Mouse (Mus musculus): Measurements from ENCODE around the gene Gsto2. TPM values are rescaled to one million over a fixed set of nuclear protein-coding genes. Genes with fewer than 3 reads are reported as not detected.
A peak's percentile ranks its signal among the peaks of the same experiment; 100 is the strongest.

Gene Gsto2
- polyA plus RNA-seq, 1 experiment, result 0.84 TPM

GRCm38 (mm10) chr19:47913344-47913743 is 48.0 kb downstream of the Gsto2 start:
- TF ChIP-seq POLR2A (IDR thresholded peaks at IDR 0.05; ENCODE audit: control insufficient read depth, extremely low read depth, insufficient read depth, low read length, poor library complexity), result no peak
- no peak for TF ChIP-seq CTCF (IDR thresholded peaks at IDR 0.05; ENCODE audit: borderline replicate concordance, control insufficient read depth, extremely low read depth, insufficient read depth, low read length, poor library complexity)
- Histone ChIP-seq H3K27me3 (ENCODE audit: control insufficient read depth, insufficient read depth, low read length) (no peaks in the 10 kb centered on the region), H3K4me1 (replicated peaks; ENCODE audit: control insufficient read depth, insufficient read depth, low read length) (peaks cover 62% of the 10 kb centered on the region), H3K4me3 (ENCODE audit: control insufficient read depth, insufficient read depth, low read length) (no peak overlapping the region), H3K36me3 (ENCODE audit: control insufficient read depth, insufficient read depth, low read length) (no peaks in the 10 kb centered on the region; the same call in 1 of the 2 replicates), H3K27ac (ENCODE audit: control insufficient read depth, insufficient read depth, low read length) (no peak overlapping the region)
- WGBS, result 93% methylated on average over 7 of the region's 7 CpGs
- DNase-seq, result no peak

- no peak for TF ChIP-seq CTCF (IDR thresholded peaks at IDR 0.05; ENCODE audit: borderline replicate concordance, control insufficient read depth, extremely low read depth, insufficient read depth, low read length, poor library complexity)
- TF ChIP-seq POLR2A (IDR thresholded peaks at IDR 0.05; ENCODE audit: control insufficient read depth, extremely low read depth, insufficient read depth, low read length, poor library complexity), result no peak
- Histone ChIP-seq H3K4me3 (ENCODE audit: control insufficient read depth, insufficient read depth, low read length) (no peak overlapping the region), H3K27ac (ENCODE audit: control insufficient read depth, insufficient read depth, low read length) (no peak overlapping the region), H3K4me1 (replicated peaks; ENCODE audit: control insufficient read depth, insufficient read depth, low read length) (peaks cover 55% of the 10 kb centered on the region), H3K36me3 (ENCODE audit: control insufficient read depth, insufficient read depth, low read length) (no peaks in the 10 kb centered on the region; the same call in 1 of the 2 replicates), H3K27me3 (ENCODE audit: control insufficient read depth, insufficient read depth, low read length) (no peaks in the 10 kb centered on the region)
- DNase-seq, result no peak
- WGBS, result 88% methylated on average over 4 of the region's 4 CpGs
These were observed 48.9 kb downstream of the Gsto2 start for GRCm38 (mm10) chr19:47914191-47914590.

- Histone ChIP-seq H3K27me3 (ENCODE audit: control insufficient read depth, insufficient read depth, low read length) (no peaks in the 10 kb centered on the region), H3K4me3 (ENCODE audit: control insufficient read depth, insufficient read depth, low read length) (no peak overlapping the region), H3K27ac (ENCODE audit: control insufficient read depth, insufficient read depth, low read length) (no peak overlapping the region), H3K36me3 (ENCODE audit: control insufficient read depth, insufficient read depth, low read length) (no peaks in the 10 kb centered on the region; the same call in 1 of the 2 replicates), H3K4me1 (replicated peaks; ENCODE audit: control insufficient read depth, insufficient read depth, low read length) (peaks cover 49% of the 10 kb centered on the region)
- 86% methylated on average over 4 of the region's 4 CpGs for WGBS
- no peak for TF ChIP-seq POLR2A (IDR thresholded peaks at IDR 0.05; ENCODE audit: control insufficient read depth, extremely low read depth, insufficient read depth, low read length, poor library complexity)
- TF ChIP-seq CTCF (IDR thresholded peaks at IDR 0.05; ENCODE audit: borderline replicate concordance, control insufficient read depth, extremely low read depth, insufficient read depth, low read length, poor library complexity), result no peak
- DNase-seq, result no peak
These were observed 49.9 kb downstream of the Gsto2 start for GRCm38 (mm10) chr19:47915251-47915650.

GRCm38 (mm10) chr19:47917396-47917795 is 52.1 kb downstream of the Gsto2 start:
- TF ChIP-seq CTCF (IDR thresholded peaks at IDR 0.05; ENCODE audit: borderline replicate concordance, control insufficient read depth, extremely low read depth, insufficient read depth, low read length, poor library complexity) (no peak), POLR2A (IDR thresholded peaks at IDR 0.05; ENCODE audit: control insufficient read depth, extremely low read depth, insufficient read depth, low read length, poor library complexity) (no peak)
- 66% methylated on average over 4 of the region's 4 CpGs for WGBS
- peaks cover 29% of the 10 kb centered on the region for H3K4me1 ChIP-seq (replicated peaks; ENCODE audit: control insufficient read depth, insufficient read depth, low read length)
- H3K27me3 ChIP-seq (ENCODE audit: control insufficient read depth, insufficient read depth, low read length), result no peaks in the 10 kb centered on the region
- no peak overlapping the region for H3K4me3 ChIP-seq (ENCODE audit: control insufficient read depth, insufficient read depth, low read length)
- no peaks in the 10 kb centered on the region for H3K36me3 ChIP-seq (ENCODE audit: control insufficient read depth, insufficient read depth, low read length)
- H3K27ac ChIP-seq (ENCODE audit: control insufficient read depth, insufficient read depth, low read length), result no peak overlapping the region
- DNase-seq, result no peak

- H3K27ac ChIP-seq (ENCODE audit: control insufficient read depth, insufficient read depth, low read length), result peak overlapping the region; percentile 83
- DNase-seq, result no peak
- WGBS, result 18% methylated on average over 9 of the region's 9 CpGs
- peaks cover 29% of the 10 kb centered on the region for H3K4me1 ChIP-seq (replicated peaks; ENCODE audit: control insufficient read depth, insufficient read depth, low read length)
- H3K36me3 ChIP-seq (ENCODE audit: control insufficient read depth, insufficient read depth, low read length), result no peaks in the 10 kb centered on the region
- TF ChIP-seq POLR2A (IDR thresholded peaks at IDR 0.05; ENCODE audit: control insufficient read depth, extremely low read depth, insufficient read depth, low read length, poor library complexity) (no peak), CTCF (IDR thresholded peaks at IDR 0.05; ENCODE audit: borderline replicate concordance, control insufficient read depth, extremely low read depth, insufficient read depth, low read length, poor library complexity) (no peak)
- peak overlapping the region; percentile 86 for H3K4me3 ChIP-seq (ENCODE audit: control insufficient read depth, insufficient read depth, low read length)
- no peaks in the 10 kb centered on the region for H3K27me3 ChIP-seq (ENCODE audit: control insufficient read depth, insufficient read depth, low read length)
These were observed 52.7 kb downstream of the Gsto2 start for GRCm38 (mm10) chr19:47918016-47918415.

- Histone ChIP-seq H3K27me3 (ENCODE audit: control insufficient read depth, insufficient read depth, low read length) (no peaks in the 10 kb centered on the region), H3K36me3 (ENCODE audit: control insufficient read depth, insufficient read depth, low read length) (no peaks in the 10 kb centered on the region), H3K4me1 (replicated peaks; ENCODE audit: control insufficient read depth, insufficient read depth, low read length) (peaks cover 25% of the 10 kb centered on the region), H3K27ac (ENCODE audit: control insufficient read depth, insufficient read depth, low read length) (peak overlapping the region; percentile 83), H3K4me3 (ENCODE audit: control insufficient read depth, insufficient read depth, low read length) (peak overlapping the region; percentile 86)
- under 1% methylated on average over 29 of the region's 29 CpGs for whole genome bisulfite sequencing
- peak; percentile 62 for DNase-seq
- no peak for TF ChIP-seq CTCF (IDR thresholded peaks at IDR 0.05; ENCODE audit: borderline replicate concordance, control insufficient read depth, extremely low read depth, insufficient read depth, low read length, poor library complexity)
- 0 out of 2 replicates have a peak, but pooled peaks have one; percentile 1 for TF ChIP-seq POLR2A (IDR thresholded peaks at IDR 0.05; ENCODE audit: control insufficient read depth, extremely low read depth, insufficient read depth, low read length, poor library complexity)
These were observed 53.2 kb downstream of the Gsto2 start for GRCm38 (mm10) chr19:47918455-47919101.

Measured in thymus, adult 2 months (tissue).